Mouse (Mus musculus) heart, embryonic 11.5 days (tissue): ENCODE data around the gene Erich6. TPM values are rescaled to one million over a fixed set of nuclear protein-coding genes. Genes with fewer than 3 reads are reported as not detected.
A peak's percentile ranks its signal among the peaks of the same experiment; 100 is the strongest.

Experiments
- ATAC-seq: fragments of 200-750 bp; cut with Nextera tagmentation; replicated peaks from 2 replicates; pipeline ENCODE4 v1.8.0; 2017; ENCODE audit warnings: moderate library complexity; ENCODE audit not compliant: insufficient number of reproducible peaks, low FRiP score, low TSS enrichment
- H3K27ac ChIP-seq: fragments of 300-500 bp; sonication (generic); 2 replicates; pipeline ENCODE4 v1.5.1; 2014; ENCODE audit warnings: mild to moderate bottlenecking, low read depth, low read length
- H3K27me3 ChIP-seq: fragments of 300-500 bp; sonication (generic); 2 replicates; pipeline ENCODE4 v1.6.1; 2014; ENCODE audit warnings: mild to moderate bottlenecking, low read length, mixed read lengths; ENCODE audit not compliant: control insufficient read depth, insufficient read depth
- H3K36me3 ChIP-seq: fragments of 300-500 bp; sonication (generic); 2 replicates; pipeline ENCODE4 v1.6.1; 2014; ENCODE audit warnings: mild to moderate bottlenecking, low read length, moderate library complexity, mixed read lengths; ENCODE audit not compliant: control insufficient read depth, insufficient read depth
- H3K4me1 ChIP-seq: fragments of 300-500 bp; sonication (generic); 2 replicates; pipeline ENCODE4 v1.6.1; 2014; ENCODE audit warnings: low read length; ENCODE audit not compliant: control insufficient read depth, insufficient read depth
- H3K4me2 ChIP-seq: fragments of 300-500 bp; sonication (generic); 2 replicates; pipeline ENCODE4 v1.6.1; 2014; ENCODE audit warnings: mild to moderate bottlenecking, moderate library complexity
- H3K4me3 ChIP-seq: fragments of 300-500 bp; sonication (generic); 2 replicates; pipeline ENCODE4 v1.5.1; 2014; ENCODE audit warnings: low read depth, low read length
- H3K9ac ChIP-seq: fragments of 300-500 bp; sonication (generic); 2 replicates; pipeline ENCODE4 v1.6.1; 2014; ENCODE audit warnings: mild to moderate bottlenecking, low read depth, low read length, moderate library complexity
- H3K9me3 ChIP-seq: fragments of 300-500 bp; sonication (generic); replicated peaks from 2 replicates; pipeline ENCODE4 v1.6.1; 2016; ENCODE audit warnings: low read length; ENCODE audit not compliant: control insufficient read depth
- WGBS: fragments of 180-500 bp; shearing (Covaris S2); extraction: QIAGEN DNeasy Blood & Tissue Kit; methylation state at CpG from one replicate; pipeline ENCODE4 v1.1.7; 2014; ENCODE audit not compliant: insufficient replicate concordance; 5-methylcytosine and 5-hydroxymethylcytosine counted together
- polyA plus RNA-seq: library from polyadenylated mRNA; unstranded; fragments of >200 nt; fragmentation: Nextera tagmentation; extraction: Ambion mirVana; gene quantifications from 2 replicates; pipeline ENCODE4 v1.2.1, GENCODE M21; 2014

The Erich6 gene
- polyA plus RNA-seq: 0.09 and 0.13 TPM in 2 replicates

- Histone ChIP-seq H3K27me3 (no peaks in the 10 kb centered on the region), H3K9me3 (no peaks in the 10 kb centered on the region), H3K9ac (peak within 1 kb of the TSS; percentile 73), H3K4me2 (peak within 1 kb of the TSS; percentile 90), H3K27ac (no peak within 1 kb of the TSS), H3K36me3 (no peaks in the 10 kb centered on the region), H3K4me3 (peak within 1 kb of the TSS; percentile 61), H3K4me1 (no peaks in the 10 kb centered on the region; the same call in 1 of the 2 replicates)
- under 1% methylated on average over 34 of the region's 34 CpGs for WGBS
- peak; percentile 73 for ATAC-seq
Observed at GRCm38 (mm10) chr3:58636406-58637295, at the start of gene Erich6. TSS of gene Erich6 (minus strand) at chr3:58637207.

GRCm38 (mm10) chr3:58686206-58686921 lies 49.4 kb upstream of the Erich6 start:
- Histone ChIP-seq H3K9ac (no peak overlapping the region), H3K27ac (no peak overlapping the region), H3K4me1 (peaks cover 8% of the 10 kb centered on the region), H3K4me2 (no peak overlapping the region), H3K9me3 (no peaks in the 10 kb centered on the region), H3K27me3 (no peaks in the 10 kb centered on the region), H3K4me3 (no peak overlapping the region), H3K36me3 (no peaks in the 10 kb centered on the region)
- no peak for ATAC-seq
- WGBS: 78% methylated on average over 7 of the region's 7 CpGs

DNA sequence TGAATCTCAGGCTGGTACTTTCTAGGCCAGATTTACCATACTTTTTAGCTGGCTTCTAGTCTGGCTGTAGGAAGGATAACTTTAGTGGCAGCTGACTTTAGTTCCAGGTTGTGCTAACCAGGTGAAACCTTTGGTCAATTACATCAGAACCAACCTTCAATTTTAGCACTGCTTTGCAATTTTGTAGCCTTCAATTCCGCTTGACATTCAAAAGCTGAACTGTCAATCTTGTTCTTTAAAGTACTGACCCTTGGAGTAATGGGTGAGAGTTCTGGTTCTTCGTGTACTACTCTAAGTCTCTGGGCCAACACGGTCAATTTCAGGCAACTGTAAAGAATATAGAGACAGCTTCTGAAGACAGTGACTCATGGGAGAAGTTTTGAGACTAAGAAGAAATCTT lies 48.4 kb upstream of the Erich6 start:
- WGBS: 83% methylated on average over 3 of the region's 3 CpGs
- ATAC-seq: no peak

GRCm38 (mm10) chr3:58683346-58683745 lies 46.3 kb upstream of the Erich6 start:
- no peak overlapping the region for H3K27ac ChIP-seq
- no peaks in the 10 kb centered on the region for H3K36me3 ChIP-seq
- 78% methylated on average over 7 of the region's 7 CpGs for WGBS
- H3K4me2 ChIP-seq: no peak overlapping the region
- H3K4me1 ChIP-seq: peaks cover 20% of the 10 kb centered on the region
- H3K27me3 ChIP-seq: no peaks in the 10 kb centered on the region
- no peaks in the 10 kb centered on the region for H3K9me3 ChIP-seq
- no peak overlapping the region for H3K4me3 ChIP-seq
- ATAC-seq: no peak
- no peak overlapping the region for H3K9ac ChIP-seq

More for the DNA sequence above, 48.4 kb upstream of the Erich6 start:
- no peak overlapping the region for H3K27ac ChIP-seq
- H3K9ac ChIP-seq: no peak overlapping the region
- H3K4me2 ChIP-seq: no peak overlapping the region
- no peak overlapping the region for H3K4me3 ChIP-seq
- no peaks in the 10 kb centered on the region for H3K36me3 ChIP-seq
- peaks cover 11% of the 10 kb centered on the region for H3K4me1 ChIP-seq
- no peaks in the 10 kb centered on the region for H3K9me3 ChIP-seq
- no peaks in the 10 kb centered on the region for H3K27me3 ChIP-seq

- no peak overlapping the region for H3K4me2 ChIP-seq
- no peak overlapping the region for H3K9ac ChIP-seq
- peaks cover 22% of the 10 kb centered on the region for H3K4me1 ChIP-seq
- 71% methylated on average over 4 of the region's 4 CpGs for WGBS
- no peaks in the 10 kb centered on the region for H3K36me3 ChIP-seq
- no peaks in the 10 kb centered on the region for H3K27me3 ChIP-seq
- no peak overlapping the region for H3K27ac ChIP-seq
- H3K9me3 ChIP-seq: no peaks in the 10 kb centered on the region
- ATAC-seq: no peak
- no peak overlapping the region for H3K4me3 ChIP-seq
Observed at GRCm38 (mm10) chr3:58682336-58682735, 45.3 kb upstream of the Erich6 start.

DNA sequence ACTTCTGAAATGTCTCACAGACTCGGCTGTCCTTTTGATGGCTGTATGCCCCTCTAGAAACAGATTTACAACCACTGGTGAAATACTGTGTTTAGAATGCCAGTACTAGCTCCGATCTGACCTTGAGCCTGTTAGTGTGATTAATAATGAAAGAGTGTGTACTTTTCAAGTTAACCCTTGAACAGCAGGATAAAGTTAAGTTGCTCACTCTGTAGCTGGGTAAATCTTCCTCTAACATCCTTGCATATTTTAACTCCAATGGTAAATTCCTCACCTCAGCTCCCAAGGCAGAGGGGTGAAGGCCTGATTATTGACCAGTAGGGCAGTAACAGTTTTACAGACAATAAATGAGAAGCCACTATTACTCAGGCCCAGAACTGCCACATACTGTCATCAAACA lies 44.8 kb upstream of the Erich6 start:
- no peak overlapping the region for H3K4me3 ChIP-seq
- WGBS: 48% methylated on average over 2 of the region's 2 CpGs
- ATAC-seq: no peak
- no peak overlapping the region for H3K9ac ChIP-seq
- no peaks in the 10 kb centered on the region for H3K27me3 ChIP-seq
- no peaks in the 10 kb centered on the region for H3K36me3 ChIP-seq
- H3K4me1 ChIP-seq: peaks cover 25% of the 10 kb centered on the region
- no peak overlapping the region for H3K4me2 ChIP-seq
- H3K27ac ChIP-seq: no peak overlapping the region
- no peaks in the 10 kb centered on the region for H3K9me3 ChIP-seq

DNA sequence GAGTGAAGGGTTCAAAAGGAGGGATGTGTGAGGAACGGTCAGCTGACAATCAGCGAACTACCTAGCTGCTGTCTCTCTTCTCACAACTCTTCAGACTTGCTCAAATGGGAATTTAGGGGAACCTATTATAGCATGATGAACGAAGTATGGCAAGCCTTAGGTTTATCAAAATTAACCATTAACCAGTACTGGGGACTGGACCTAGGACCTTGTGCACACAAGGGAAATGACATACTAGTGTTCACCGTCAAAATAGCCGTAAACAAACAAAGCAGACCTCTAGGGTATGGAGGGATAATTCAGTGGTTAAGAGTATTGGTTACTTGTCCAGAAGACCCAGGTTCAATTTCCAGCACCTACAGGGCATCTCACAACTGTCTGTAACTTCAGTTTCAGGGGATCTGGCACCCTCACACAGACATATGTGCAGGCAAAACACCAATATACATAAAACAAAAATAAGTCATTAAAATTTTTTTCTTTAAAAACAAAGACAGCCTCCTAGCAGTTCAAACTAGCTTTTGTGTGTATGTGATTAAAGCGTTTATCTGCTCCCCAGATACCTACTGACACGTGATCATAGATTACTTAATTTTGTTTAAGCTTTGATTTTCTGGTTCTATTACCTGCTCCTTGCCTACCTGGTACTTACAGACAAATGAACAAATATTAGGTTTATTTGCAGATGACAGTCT lies 44.1 kb upstream of the Erich6 start:
- H3K4me1 ChIP-seq: peaks cover 25% of the 10 kb centered on the region
- ATAC-seq: no peak
- WGBS: 78% methylated on average over 7 of the region's 7 CpGs

DNA sequence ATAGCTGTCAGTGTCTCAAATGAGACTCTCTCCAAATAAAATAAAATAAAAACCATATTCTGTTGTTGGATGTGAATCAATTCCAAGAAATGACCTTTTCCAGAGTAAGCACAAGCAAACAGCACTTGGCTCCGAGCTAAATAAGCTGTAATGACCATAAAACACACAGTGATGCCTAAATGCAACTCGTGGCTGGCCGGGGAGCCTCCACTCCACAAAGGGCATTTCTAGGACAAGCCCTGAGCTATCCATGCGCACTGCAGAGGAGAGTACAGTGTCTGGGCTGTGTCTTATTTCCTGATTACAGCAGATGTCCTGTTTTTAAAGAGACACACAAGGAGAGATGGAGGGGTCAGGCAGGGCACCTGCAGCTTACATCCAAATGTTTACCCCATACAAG lies 43.0 kb upstream of the Erich6 start:
- H3K4me3 ChIP-seq: no peak overlapping the region
- no peaks in the 10 kb centered on the region for H3K9me3 ChIP-seq
- no peak for ATAC-seq
- no peaks in the 10 kb centered on the region for H3K36me3 ChIP-seq
- 52% methylated on average over 4 of the region's 4 CpGs for WGBS
- H3K4me2 ChIP-seq: peak overlapping the region; percentile 29; the same call in 1 of the 2 replicates
- no peak overlapping the region for H3K9ac ChIP-seq
- H3K27me3 ChIP-seq: no peaks in the 10 kb centered on the region
- peak overlapping the region; percentile 43; the same call in 1 of the 2 replicates for H3K27ac ChIP-seq
- peaks cover 25% of the 10 kb centered on the region for H3K4me1 ChIP-seq

More for the DNA sequence above, 44.1 kb upstream of the Erich6 start:
- H3K4me2 ChIP-seq: no peak overlapping the region
- H3K27ac ChIP-seq: no peak overlapping the region
- no peak overlapping the region for H3K9ac ChIP-seq
- H3K27me3 ChIP-seq: no peaks in the 10 kb centered on the region
- no peaks in the 10 kb centered on the region for H3K36me3 ChIP-seq
- H3K4me3 ChIP-seq: no peak overlapping the region
- H3K9me3 ChIP-seq: no peaks in the 10 kb centered on the region
